Mouse (Mus musculus): ENCODE measurements around the gene Exosc7. TPM values are rescaled to one million over a fixed set of nuclear protein-coding genes. Genes with fewer than 3 reads are reported as not detected.

The Exosc7 gene
- total RNA-seq (2021): 10 to 100 TPM; 40.0 to 42.9 TPM

- DNase-seq (ENCODE audit: extremely low spot score in 1 of 2, low spot score in 1 of 2): peak; percentile 80 to 92
Observed at GRCm38 (mm10) chr9:123112805-123113521, at the start of gene Exosc7, which contains the start of gene Zdhhc3. Gene Exosc7, plus strand, starts transcription at chr9:123113215. Gene Zdhhc3, minus strand, starts transcription at chr9:123113205.

GRCm38 (mm10) chr9:123079149-123079548, 33.9 kb upstream of the Exosc7 start:
- DNase-seq (ENCODE audit: extremely low spot score in 1 of 2, low spot score in 1 of 2): no peak

- DNase-seq (ENCODE audit: extremely low spot score in 1 of 2, low spot score in 1 of 2): no peak
Observed at GRCm38 (mm10) chr9:123080355-123080754, 32.7 kb upstream of the Exosc7 start.

GRCm38 (mm10) chr9:123080796-123081195, 32.2 kb upstream of the Exosc7 start:
- no peak for DNase-seq (ENCODE audit: extremely low spot score in 1 of 2, low spot score in 1 of 2)

- no peak for DNase-seq (ENCODE audit: extremely low spot score in 1 of 2, low spot score in 1 of 2)
Observed at GRCm38 (mm10) chr9:123085373-123085772, 27.6 kb upstream of the Exosc7 start.

- DNase-seq (ENCODE audit: extremely low spot score in 1 of 2, low spot score in 1 of 2): no peak
Observed at GRCm38 (mm10) chr9:123087558-123087957, 25.5 kb upstream of the Exosc7 start.

GRCm38 (mm10) chr9:123090844-123091243, 22.2 kb upstream of the Exosc7 start:
- no peak for DNase-seq (ENCODE audit: extremely low spot score in 1 of 2, low spot score in 1 of 2)

- no peak for DNase-seq (ENCODE audit: extremely low spot score in 1 of 2, low spot score in 1 of 2)
Observed at GRCm38 (mm10) chr9:123099631-123100455, 13.2 kb upstream of the Exosc7 start.

- DNase-seq (ENCODE audit: extremely low spot score in 1 of 2, low spot score in 1 of 2): no peak
Observed at GRCm38 (mm10) chr9:123103425-123103824, 9.6 kb upstream of the Exosc7 start.

GRCm38 (mm10) chr9:123104362-123104761, 8.7 kb upstream of the Exosc7 start:
- DNase-seq (ENCODE audit: extremely low spot score in 1 of 2, low spot score in 1 of 2): no peak

GRCm38 (mm10) chr9:123107186-123107585, 5.8 kb upstream of the Exosc7 start:
- DNase-seq (ENCODE audit: extremely low spot score in 1 of 2, low spot score in 1 of 2): no peak

- no peak for DNase-seq (ENCODE audit: extremely low spot score in 1 of 2, low spot score in 1 of 2)
Observed at GRCm38 (mm10) chr9:123109188-123109587, 3.8 kb upstream of the Exosc7 start.

- no peak for DNase-seq (ENCODE audit: extremely low spot score in 1 of 2, low spot score in 1 of 2)
Observed at GRCm38 (mm10) chr9:123111751-123112221, 1.2 kb upstream of the Exosc7 start.

- DNase-seq (ENCODE audit: extremely low spot score in 1 of 2, low spot score in 1 of 2): no peak
Observed at GRCm38 (mm10) chr9:123113931-123114330, 916 bp downstream of the Exosc7 start.

- DNase-seq (ENCODE audit: extremely low spot score in 1 of 2, low spot score in 1 of 2): no peak
Observed at GRCm38 (mm10) chr9:123115566-123115965, 2.6 kb downstream of the Exosc7 start.

- no peak for DNase-seq (ENCODE audit: extremely low spot score in 1 of 2, low spot score in 1 of 2)
Observed at GRCm38 (mm10) chr9:123123017-123123416, 10.0 kb downstream of the Exosc7 start.

GRCm38 (mm10) chr9:123123571-123124412, 10.8 kb downstream of the Exosc7 start:
- no peak for DNase-seq (ENCODE audit: extremely low spot score in 1 of 2, low spot score in 1 of 2)

- DNase-seq (ENCODE audit: extremely low spot score in 1 of 2, low spot score in 1 of 2): no peak
Observed at GRCm38 (mm10) chr9:123124413-123124981, 11.5 kb downstream of the Exosc7 start.

- no peak for DNase-seq (ENCODE audit: extremely low spot score in 1 of 2, low spot score in 1 of 2)
Observed at GRCm38 (mm10) chr9:123127663-123128062, 14.6 kb downstream of the Exosc7 start.

- no peak for DNase-seq (ENCODE audit: extremely low spot score in 1 of 2, low spot score in 1 of 2)
Observed at GRCm38 (mm10) chr9:123132994-123133393, 20.0 kb downstream of the Exosc7 start.
